Mouse (Mus musculus): Measurements from ENCODE around the gene Klf7. TPM values are rescaled to one million over a fixed set of nuclear protein-coding genes. Genes with fewer than 3 reads are reported as not detected.

Gene Klf7
- polyA plus RNA-seq, 1 experiment from 2014 or later = 40.9 TPM

GRCm38 (mm10) chr1:64052069-64052750 is 69.9 kb downstream of the Klf7 start:
- no peak overlapping the region for H3K4me3 ChIP-seq (ENCODE audit: low read depth, low read length)
- no peaks in the 10 kb centered on the region for H3K36me3 ChIP-seq (ENCODE audit: insufficient read depth, low read length)
- no peak overlapping the region for H3K4me2 ChIP-seq (replicated peaks; ENCODE audit: low read depth, low read length)
- H3K27ac ChIP-seq (ENCODE audit: low read length) = peak overlapping the region; percentile 32; the same call in 1 of the 2 replicates
- DNase-seq (ENCODE audit: low spot score) (peak; percentile 45), ATAC-seq (peak; percentile 14; the same call in 1 of the 2 replicates)
- no peaks in the 10 kb centered on the region for H3K9me3 ChIP-seq (ENCODE audit: low read length)
- no peak overlapping the region for H3K9ac ChIP-seq (replicated peaks; ENCODE audit: low read depth)
- H3K4me1 ChIP-seq (ENCODE audit: insufficient read depth, low read depth, low read length) = peaks cover 7% of the 10 kb centered on the region; the same call in 1 of the 2 replicates
- 48% methylated on average over 7 of the region's 7 CpGs for WGBS
- TF ChIP-seq EP300 (IDR thresholded peaks at IDR 0.05) = no peak
- no peak for TF ChIP-seq CTCF (IDR thresholded peaks at IDR 0.05)
- H3K27me3 ChIP-seq (replicated peaks; ENCODE audit: insufficient read depth, low read length) = no peaks in the 10 kb centered on the region

- H3K4me2 ChIP-seq (replicated peaks; ENCODE audit: low read depth, low read length) = no peak overlapping the region
- no peak overlapping the region for H3K4me3 ChIP-seq (ENCODE audit: low read depth, low read length)
- no peak overlapping the region for H3K9ac ChIP-seq (replicated peaks; ENCODE audit: low read depth)
- no peaks in the 10 kb centered on the region for H3K9me3 ChIP-seq (ENCODE audit: low read length)
- no peak overlapping the region for H3K27ac ChIP-seq (ENCODE audit: low read length)
- peaks cover 14% of the 10 kb centered on the region; the same call in 1 of the 2 replicates for H3K4me1 ChIP-seq (ENCODE audit: insufficient read depth, low read depth, low read length)
- H3K36me3 ChIP-seq (ENCODE audit: insufficient read depth, low read length) = no peaks in the 10 kb centered on the region; the same call in 1 of the 2 replicates
- H3K27me3 ChIP-seq (replicated peaks; ENCODE audit: insufficient read depth, low read length) = no peaks in the 10 kb centered on the region
- no peak for DNase-seq (ENCODE audit: low spot score)
- 85% methylated on average over 4 of the region's 4 CpGs for WGBS
- no peak for ATAC-seq
- no peak for TF ChIP-seq CTCF (IDR thresholded peaks at IDR 0.05)
- TF ChIP-seq EP300 (IDR thresholded peaks at IDR 0.05) = no peak
These were observed 73.5 kb downstream of the Klf7 start for GRCm38 (mm10) chr1:64048567-64048966.

- no peaks in the 10 kb centered on the region; the same call in 1 of the 2 replicates for H3K36me3 ChIP-seq (ENCODE audit: insufficient read depth, low read length)
- no peak overlapping the region for H3K9ac ChIP-seq (replicated peaks; ENCODE audit: low read depth)
- H3K4me3 ChIP-seq (ENCODE audit: low read depth, low read length) = no peak overlapping the region
- TF ChIP-seq EP300 (IDR thresholded peaks at IDR 0.05) (no peak), CTCF (IDR thresholded peaks at IDR 0.05) (no peak)
- no peaks in the 10 kb centered on the region for H3K27me3 ChIP-seq (replicated peaks; ENCODE audit: insufficient read depth, low read length)
- H3K9me3 ChIP-seq (ENCODE audit: low read length) = no peaks in the 10 kb centered on the region
- peaks cover 9% of the 10 kb centered on the region; the same call in 1 of the 2 replicates for H3K4me1 ChIP-seq (ENCODE audit: insufficient read depth, low read depth, low read length)
- H3K27ac ChIP-seq (ENCODE audit: low read length) = no peak overlapping the region
- ATAC-seq (no peak), DNase-seq (ENCODE audit: low spot score) (no peak)
- H3K4me2 ChIP-seq (replicated peaks; ENCODE audit: low read depth, low read length) = no peak overlapping the region
These were observed 75.3 kb downstream of the Klf7 start for GRCm38 (mm10) chr1:64046802-64047156.

- no peak overlapping the region for H3K4me2 ChIP-seq (replicated peaks; ENCODE audit: low read depth, low read length)
- H3K27ac ChIP-seq (ENCODE audit: low read length) = no peak overlapping the region
- no peak for DNase-seq (ENCODE audit: low spot score)
- H3K36me3 ChIP-seq (ENCODE audit: insufficient read depth, low read length) = no peaks in the 10 kb centered on the region; the same call in 1 of the 2 replicates
- peak; percentile 44 for ATAC-seq
- no peak for TF ChIP-seq CTCF (IDR thresholded peaks at IDR 0.05)
- TF ChIP-seq EP300 (IDR thresholded peaks at IDR 0.05) = no peak
- 47% methylated on average over 14 of the region's 14 CpGs for WGBS
- H3K9me3 ChIP-seq (ENCODE audit: low read length) = no peaks in the 10 kb centered on the region
- H3K27me3 ChIP-seq (replicated peaks; ENCODE audit: insufficient read depth, low read length) = no peaks in the 10 kb centered on the region
- peaks cover 9% of the 10 kb centered on the region; the same call in 1 of the 2 replicates for H3K4me1 ChIP-seq (ENCODE audit: insufficient read depth, low read depth, low read length)
- H3K4me3 ChIP-seq (ENCODE audit: low read depth, low read length) = no peak overlapping the region
- no peak overlapping the region for H3K9ac ChIP-seq (replicated peaks; ENCODE audit: low read depth)
These were observed 75.8 kb downstream of the Klf7 start for GRCm38 (mm10) chr1:64046087-64046801.

GRCm38 (mm10) chr1:64044577-64044976 is 77.5 kb downstream of the Klf7 start:
- no peaks in the 10 kb centered on the region for H3K27me3 ChIP-seq (replicated peaks; ENCODE audit: insufficient read depth, low read length)
- TF ChIP-seq CTCF (IDR thresholded peaks at IDR 0.05) (no peak), EP300 (IDR thresholded peaks at IDR 0.05) (peak; percentile 45; the same call in 1 of the 2 replicates)
- ATAC-seq = no peak

GRCm38 (mm10) chr1:64040831-64041383 is 81.2 kb downstream of the Klf7 start:
- WGBS = 46% methylated on average over 5 of the region's 5 CpGs
- peaks cover 6% of the 10 kb centered on the region; the same call in 1 of the 2 replicates for H3K36me3 ChIP-seq (ENCODE audit: insufficient read depth, low read length)
- no peak overlapping the region for H3K9ac ChIP-seq (replicated peaks; ENCODE audit: low read depth)
- peak; percentile 70 for DNase-seq (ENCODE audit: low spot score)
- no peaks in the 10 kb centered on the region for H3K9me3 ChIP-seq (ENCODE audit: low read length)
- H3K27me3 ChIP-seq (replicated peaks; ENCODE audit: insufficient read depth, low read length) = no peaks in the 10 kb centered on the region
- peak overlapping the region; percentile 40; the same call in 1 of the 2 replicates for H3K27ac ChIP-seq (ENCODE audit: low read length)
- no peak overlapping the region for H3K4me3 ChIP-seq (ENCODE audit: low read depth, low read length)
- TF ChIP-seq EP300 (IDR thresholded peaks at IDR 0.05) (peak; percentile 96), CTCF (IDR thresholded peaks at IDR 0.05) (no peak)
- ATAC-seq = peak; percentile 86
- H3K4me1 ChIP-seq (ENCODE audit: insufficient read depth, low read depth, low read length) = peaks cover 9% of the 10 kb centered on the region; the same call in 1 of the 2 replicates
- no peak overlapping the region for H3K4me2 ChIP-seq (replicated peaks; ENCODE audit: low read depth, low read length)

More at GRCm38 (mm10) chr1:64044577-64044976, 77.5 kb downstream of the Klf7 start:
- peak; percentile 32 for DNase-seq (ENCODE audit: low spot score)
- H3K9ac ChIP-seq (replicated peaks; ENCODE audit: low read depth) = no peak overlapping the region
- H3K36me3 ChIP-seq (ENCODE audit: insufficient read depth, low read length) = peaks cover 3% of the 10 kb centered on the region; the same call in 1 of the 2 replicates
- no peak overlapping the region for H3K4me3 ChIP-seq (ENCODE audit: low read depth, low read length)
- no peaks in the 10 kb centered on the region for H3K9me3 ChIP-seq (ENCODE audit: low read length)
- H3K4me2 ChIP-seq (replicated peaks; ENCODE audit: low read depth, low read length) = no peak overlapping the region
- 42% methylated on average over 2 of the region's 2 CpGs for WGBS
- H3K27ac ChIP-seq (ENCODE audit: low read length) = no peak overlapping the region; the same call in 1 of the 2 replicates
- peaks cover 9% of the 10 kb centered on the region; the same call in 1 of the 2 replicates for H3K4me1 ChIP-seq (ENCODE audit: insufficient read depth, low read depth, low read length)
